Mouse (Mus musculus) testis, adult 2 months (tissue): ENCODE measurements around the gene Asic2.

ENCODE experiments used
- CTCF ChIP-seq: fragments of 200-500 bp; IDR thresholded peaks from 2 replicates; pipeline ENCODE4 v1.5.1; 2012; ENCODE audit warnings: low read depth, mild to moderate bottlenecking, inconsistent platforms, low read length, moderate library complexity; ENCODE audit not compliant: control insufficient read depth, insufficient read depth, insufficient replicate concordance
- POLR2A ChIP-seq: fragments of 200-500 bp; IDR thresholded peaks from 2 replicates; pipeline ENCODE4 v1.6.1; 2012; ENCODE audit warnings: low read depth, mild to moderate bottlenecking, inconsistent platforms, low read length, moderate library complexity; ENCODE audit not compliant: control insufficient read depth

GRCm38 (mm10) chr11:81461748-81462147 lies 506.5 kb downstream of the Asic2 start:
- TF ChIP-seq POLR2A, result no peak
- TF ChIP-seq CTCF, result no peak
